Comparison of ENCODE assay signal across 16 mouse cellular contexts in the genomic region with DNA sequence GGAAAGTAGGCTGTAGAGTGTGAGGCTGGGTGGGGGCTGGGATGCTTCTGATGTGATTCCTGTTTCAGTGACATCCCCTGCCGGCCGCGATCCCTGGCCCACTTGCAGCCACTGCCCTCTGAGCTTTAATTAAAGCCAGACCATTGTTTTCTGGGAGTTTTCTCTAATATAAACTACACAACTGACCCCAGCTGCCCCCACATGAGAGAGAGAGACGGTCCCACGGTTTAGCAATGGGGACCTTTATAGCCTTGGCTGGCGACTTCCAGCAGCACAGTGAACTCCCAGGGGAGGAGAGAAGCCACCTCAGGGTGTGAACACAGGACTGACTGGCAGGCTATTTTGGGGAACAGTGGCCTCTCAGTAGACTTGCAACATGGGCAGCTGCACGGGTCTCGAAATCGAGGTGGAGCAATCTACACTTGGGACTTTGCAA.
A peak's percentile ranks its signal among the peaks of the same experiment; 100 is the strongest.
DNase-seq lines count a peak whose midpoint lies in the region; ATAC-seq and TF ChIP-seq lines count a peak whose summit lies in the region.
"Had no signal": no experiment of that assay in that cellular context is flagged by ENCODE, and none has a peak within 500 bp of the region (broad histone marks: within the 10 kb centered on the region; RNA-seq: fewer than 3 reads in every experiment).

No protein-coding gene starts in this region.

- DNase-seq in adrenal gland, adult 2 months, result peak; percentile 30
- no peak for DNase-seq in adrenal gland, adult 18-20 months (ENCODE audit: low spot score in 2 of 2)
- DNase-seq in liver, postnatal 0 days, result peak; percentile 50
- DNase-seq in liver, result no peak
- peak; percentile 17 for DNase-seq in mesoderm, embryonic 11.5 days (ENCODE audit: low read depth, low spot score)
- no peak for DNase-seq in natural killer cell, adult 2 months (ENCODE audit: low spot score in 2 of 2)
- DNase-seq in thymus, adult 2 months, result no peak
- DNase-seq: adrenal gland, adult 8-10 months; right cerebral cortex, postnatal 4 days; thymus, postnatal 4 days had no signal

- no peak for TF ChIP-seq POLR2A in thymus, adult 2 months (IDR thresholded peaks at IDR 0.05; ENCODE audit: control insufficient read depth, extremely low read depth, insufficient read depth, low read length, poor library complexity)

- no peak for TF ChIP-seq CTCF in liver, postnatal 0 days (IDR thresholded peaks at IDR 0.05; ENCODE audit: low read depth)
- TF ChIP-seq CTCF in thymus, adult 2 months (IDR thresholded peaks at IDR 0.05; ENCODE audit: borderline replicate concordance, control insufficient read depth, extremely low read depth, insufficient read depth, low read length, poor library complexity), result no peak

- H3K4me3 ChIP-seq in liver, postnatal 0 days (ENCODE audit: low read depth, low read length), result no peak overlapping the region
- H3K4me3 ChIP-seq in thymus, adult 2 months (ENCODE audit: control insufficient read depth, insufficient read depth, low read length), result no peak overlapping the region
- H3K4me3 ChIP-seq: intestine, embryonic 15.5 days; lung, embryonic 15.5 days; stomach, embryonic 15.5 days had no signal

- WGBS in liver, postnatal 0 days (ENCODE audit: insufficient replicate concordance), result 45% methylated on average over 9 of the region's 9 CpGs
- WGBS in thymus, adult 2 months, result 88% methylated on average over 9 of the region's 9 CpGs

- ATAC-seq in liver, postnatal 0 days, result peak; percentile 43
- ATAC-seq in granulocyte monocyte progenitor cell, adult 5-6 weeks (replicated peaks; ENCODE audit: poor library complexity, severe bottlenecking), result 0 out of 2 replicates have a peak, but pooled peaks have one; percentile 14
- ATAC-seq: intestine, embryonic 15.5 days; midbrain, embryonic 16.5 days; Patski had no signal

- no peak for TF ChIP-seq EP300 in liver, postnatal 0 days (IDR thresholded peaks at IDR 0.05; ENCODE audit: low read depth)

- no peaks in the 10 kb centered on the region for H3K4me1 ChIP-seq in liver, postnatal 0 days (ENCODE audit: insufficient read depth)
- H3K4me1 ChIP-seq in thymus, adult 2 months (replicated peaks; ENCODE audit: control insufficient read depth, insufficient read depth, low read length), result no peaks in the 10 kb centered on the region
- H3K4me1 ChIP-seq: intestine, embryonic 15.5 days had no signal

- no peaks in the 10 kb centered on the region for H3K9me3 ChIP-seq in liver, postnatal 0 days (ENCODE audit: low read length)
- H3K9me3 ChIP-seq: intestine, embryonic 15.5 days; lung, embryonic 15.5 days; stomach, embryonic 15.5 days had no signal

- no peaks in the 10 kb centered on the region for H3K36me3 ChIP-seq in liver, postnatal 0 days (replicated peaks; ENCODE audit: insufficient read depth, low read length)
- no peaks in the 10 kb centered on the region for H3K36me3 ChIP-seq in thymus, adult 2 months (ENCODE audit: control insufficient read depth, insufficient read depth, low read length)
- H3K36me3 ChIP-seq: intestine, embryonic 15.5 days; lung, embryonic 15.5 days; stomach, embryonic 15.5 days had no signal

- no peak overlapping the region for H3K4me2 ChIP-seq in liver, postnatal 0 days (ENCODE audit: low read depth, low read length)
- H3K4me2 ChIP-seq: intestine, embryonic 15.5 days; lung, embryonic 15.5 days; stomach, embryonic 15.5 days had no signal

- no peaks in the 10 kb centered on the region for H3K27me3 ChIP-seq in liver, postnatal 0 days (ENCODE audit: insufficient read depth, low read length)
- H3K27me3 ChIP-seq in thymus, adult 2 months (ENCODE audit: control insufficient read depth, insufficient read depth, low read length), result no peaks in the 10 kb centered on the region
- H3K27me3 ChIP-seq: intestine, embryonic 15.5 days; lung, embryonic 15.5 days; Patski; stomach, embryonic 15.5 days had no signal

- H3K9ac ChIP-seq in liver, postnatal 0 days (replicated peaks), result no peak overlapping the region
- H3K9ac ChIP-seq: intestine, embryonic 15.5 days; lung, embryonic 15.5 days; stomach, embryonic 15.5 days had no signal

- H3K27ac ChIP-seq in liver, postnatal 0 days (ENCODE audit: low read depth), result no peak overlapping the region
- H3K27ac ChIP-seq in thymus, adult 2 months (ENCODE audit: control insufficient read depth, insufficient read depth, low read length), result no peak overlapping the region
- H3K27ac ChIP-seq: intestine, embryonic 15.5 days; lung, embryonic 15.5 days; stomach, embryonic 15.5 days had no signal

Comparison
In these comparisons a context has a peak if more than half of its experiments do, and no peak if none do; other contexts are left out.
1. DNase-seq: peak in adrenal gland, adult 2 months (single experiment), liver, postnatal 0 days (single experiment) and mesoderm, embryonic 11.5 days (single experiment); none in adrenal gland, adult 18-20 months (0 of 2), liver (single experiment), natural killer cell, adult 2 months (0 of 2) and thymus, adult 2 months (single experiment).